Mouse (Mus musculus) fat pad, adult 2 months (tissue): ENCODE measurements around the gene 4930402F06Rik.

Experiments
- DNase-seq: peaks from one replicate; pipeline ENCODE4 v3.0.0-alpha.2; 2011; ENCODE audit warnings: low read depth, low spot score; ENCODE audit errors: extremely low read depth

4930402F06Rik gene

GRCm38 (mm10) chr2:35419243-35419642, 22.3 kb upstream of the 4930402F06Rik start:
- DNase-seq, result no peak

- DNase-seq, result no peak
These were observed 20.3 kb upstream of the 4930402F06Rik start for GRCm38 (mm10) chr2:35417231-35417630.

GRCm38 (mm10) chr2:35416473-35416872, 19.5 kb upstream of the 4930402F06Rik start:
- DNase-seq, result no peak

GRCm38 (mm10) chr2:35412810-35413209, 15.8 kb upstream of the 4930402F06Rik start:
- DNase-seq, result no peak

GRCm38 (mm10) chr2:35412246-35412645, 15.3 kb upstream of the 4930402F06Rik start:
- DNase-seq, result no peak

GRCm38 (mm10) chr2:35411640-35412190, 14.7 kb upstream of the 4930402F06Rik start:
- no peak for DNase-seq

GRCm38 (mm10) chr2:35409466-35409865, 12.5 kb upstream of the 4930402F06Rik start:
- no peak for DNase-seq

GRCm38 (mm10) chr2:35408409-35409110, 11.6 kb upstream of the 4930402F06Rik start:
- DNase-seq, result no peak

- no peak for DNase-seq
These were observed 10.9 kb upstream of the 4930402F06Rik start for GRCm38 (mm10) chr2:35407878-35408277.

GRCm38 (mm10) chr2:35407266-35407665, 10.3 kb upstream of the 4930402F06Rik start:
- no peak for DNase-seq

GRCm38 (mm10) chr2:35406611-35407010, 9.6 kb upstream of the 4930402F06Rik start:
- no peak for DNase-seq

GRCm38 (mm10) chr2:35402391-35402790, 5.4 kb upstream of the 4930402F06Rik start:
- no peak for DNase-seq

GRCm38 (mm10) chr2:35400739-35401138, 3.8 kb upstream of the 4930402F06Rik start:
- DNase-seq, result no peak

GRCm38 (mm10) chr2:35398184-35398828, 1.3 kb upstream of the 4930402F06Rik start:
- DNase-seq, result no peak

GRCm38 (mm10) chr2:35397590-35398173, 707 bp upstream of the 4930402F06Rik start:
- no peak for DNase-seq

- no peak for DNase-seq
These were observed 11.5 kb downstream of the 4930402F06Rik start for GRCm38 (mm10) chr2:35385441-35385871.

- no peak for DNase-seq
These were observed 17.7 kb downstream of the 4930402F06Rik start for GRCm38 (mm10) chr2:35379306-35379705.

- DNase-seq, result no peak
These were observed 19.4 kb downstream of the 4930402F06Rik start for GRCm38 (mm10) chr2:35377600-35377999.

GRCm38 (mm10) chr2:35373003-35373402, 24.0 kb downstream of the 4930402F06Rik start:
- DNase-seq, result no peak

GRCm38 (mm10) chr2:35370686-35371085, 26.3 kb downstream of the 4930402F06Rik start:
- DNase-seq, result no peak

GRCm38 (mm10) chr2:35367629-35368028, 29.3 kb downstream of the 4930402F06Rik start, which contains the start of gene 4930568D16Rik:
TSS of gene 4930568D16Rik (minus strand) at chr2:35367729.
- DNase-seq, result no peak

GRCm38 (mm10) chr2:35349184-35349583, 47.8 kb downstream of the 4930402F06Rik start:
- no peak for DNase-seq
